Mouse (Mus musculus) hindbrain, postnatal 0 days (tissue): Measurements from ENCODE around the gene Slc38a9. TPM values are rescaled to one million over a fixed set of nuclear protein-coding genes. Genes with fewer than 3 reads are reported as not detected.

Source experiments
- ATAC-seq: fragments of 200-750 bp; cut with Nextera tagmentation; 2 replicates; pipeline ENCODE4 v1.8.0; 2017; ENCODE audit warnings: mild to moderate bottlenecking, moderate TSS enrichment, moderate library complexity
- DNase-seq: peaks from one replicate; pipeline ENCODE4 v3.0.0-alpha.2; 2015; ENCODE audit warnings: low spot score
- H3K27ac ChIP-seq: fragments of 300-500 bp; sonication (generic); 2 replicates; pipeline ENCODE4 v1.5.1; 2014; ENCODE audit warnings: mild to moderate bottlenecking
- H3K27me3 ChIP-seq: fragments of 300-500 bp; sonication (generic); 2 replicates; pipeline ENCODE4 v1.6.1; 2014; ENCODE audit warnings: low read length, mixed read lengths; ENCODE audit not compliant: insufficient read depth
- H3K36me3 ChIP-seq: fragments of 300-500 bp; sonication (generic); 2 replicates; pipeline ENCODE4 v1.6.1; 2014; ENCODE audit warnings: low read length, mixed read lengths; ENCODE audit not compliant: insufficient read depth
- H3K4me1 ChIP-seq: fragments of 300-500 bp; sonication (generic); 2 replicates; pipeline ENCODE4 v1.6.1; 2014; ENCODE audit warnings: antibody characterized with exemption, low read length, mixed read lengths; ENCODE audit not compliant: insufficient read depth
- H3K4me2 ChIP-seq: fragments of 300-500 bp; sonication (generic); 2 replicates; pipeline ENCODE4 v1.6.1; 2014; ENCODE audit warnings: low read depth, mild to moderate bottlenecking, low read length, moderate library complexity, mixed read lengths
- H3K4me3 ChIP-seq: fragments of 300-500 bp; sonication (generic); 2 replicates; pipeline ENCODE4 v1.5.1; 2014; ENCODE audit warnings: low read length
- H3K9ac ChIP-seq: fragments of 300-500 bp; sonication (generic); replicated peaks from 2 replicates; pipeline ENCODE4 v1.6.1; 2014; ENCODE audit warnings: mild to moderate bottlenecking, low read length, moderate library complexity, mixed read lengths
- H3K9me3 ChIP-seq: fragments of 300-500 bp; sonication (generic); 2 replicates; pipeline ENCODE4 v1.6.1; 2016; ENCODE audit warnings: low read length, mixed read lengths
- CTCF ChIP-seq: IDR thresholded peaks from 2 replicates; pipeline ENCODE4 v1.5.1; 2016; ENCODE audit warnings: antibody characterized with exemption, control low read depth, low read depth
- WGBS: fragments of 180-500 bp; shearing (Covaris S2); extraction: QIAGEN DNeasy Blood & Tissue Kit; methylation state at CpG from one replicate; pipeline ENCODE4 v1.1.7; 2014; 5-methylcytosine and 5-hydroxymethylcytosine counted together
- polyA plus RNA-seq: library from polyadenylated mRNA; unstranded; fragments of >200 nt; fragmentation: Nextera tagmentation; extraction: Ambion mirVana; gene quantifications from 2 replicates; pipeline ENCODE4 v1.2.1, GENCODE M21; 2015
- total RNA-seq: library from RNA; depleted of rRNA; stranded (reverse); fragments of >200 nt; gene quantifications from 2 replicates; pipeline ENCODE4 v1.2.3, GENCODE M21; 2014; rRNA removed

Slc38a9 gene
- total RNA-seq, result 8.1 and 11.6 TPM in 2 replicates
- polyA plus RNA-seq, result 9.7 and 10.3 TPM in 2 replicates

DNA sequence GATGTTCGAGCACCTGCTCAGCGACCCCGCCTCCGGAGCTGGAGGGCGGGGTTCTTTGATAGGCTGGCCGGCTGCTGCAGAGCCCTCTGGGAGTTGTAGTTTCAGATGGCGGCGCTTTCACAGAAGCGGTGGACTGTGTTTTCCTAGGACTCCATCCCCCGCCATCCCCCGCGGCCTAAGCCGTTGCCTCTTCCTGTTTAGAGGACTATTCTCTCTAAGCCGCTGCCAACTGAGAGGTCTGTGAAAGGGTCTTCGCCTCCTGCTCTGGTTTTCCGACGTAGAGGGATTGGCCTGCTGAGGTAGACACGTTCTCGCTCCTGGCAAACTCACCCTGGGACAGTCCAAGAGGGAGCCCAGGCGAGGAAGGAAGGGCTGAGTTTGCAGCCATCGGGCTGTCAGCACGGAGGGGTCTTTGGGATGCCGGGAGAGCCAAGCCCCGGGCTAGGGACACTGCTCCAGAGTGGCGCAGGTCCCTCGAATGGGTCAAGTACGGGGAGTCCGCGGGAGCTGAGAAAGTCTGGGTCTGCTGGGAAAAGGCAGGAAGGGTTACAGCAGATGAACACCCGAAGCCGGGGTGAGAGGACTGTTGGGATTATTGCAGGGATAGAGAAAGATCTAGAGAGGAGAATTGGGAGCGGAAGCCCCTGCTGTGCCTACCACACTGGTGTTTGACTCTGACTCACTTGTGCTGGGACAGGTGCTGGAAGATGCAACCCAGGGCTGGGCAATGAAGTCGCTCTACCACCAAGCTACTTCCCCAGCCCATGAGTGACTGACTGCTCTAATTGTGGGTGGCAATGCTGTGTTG lies at the start of gene Slc38a9:
TSS of gene Slc38a9 (plus strand) at position 178 of the 808 bp plus-strand sequence.
- ATAC-seq, result peak; percentile 99
- WGBS, result under 1% methylated on average over 33 of the region's 33 CpGs
- DNase-seq, result peak; percentile 97
- Histone ChIP-seq H3K36me3 (no peaks in the 10 kb centered on the region), H3K9ac (peak within 1 kb of the TSS; percentile 68), H3K27me3 (no peaks in the 10 kb centered on the region), H3K4me1 (no peaks in the 10 kb centered on the region), H3K9me3 (no peaks in the 10 kb centered on the region), H3K4me3 (peak within 1 kb of the TSS; percentile 77), H3K4me2 (peak within 1 kb of the TSS; percentile 74), H3K27ac (peak within 1 kb of the TSS; percentile 76)
- TF ChIP-seq CTCF, result no peak

DNA sequence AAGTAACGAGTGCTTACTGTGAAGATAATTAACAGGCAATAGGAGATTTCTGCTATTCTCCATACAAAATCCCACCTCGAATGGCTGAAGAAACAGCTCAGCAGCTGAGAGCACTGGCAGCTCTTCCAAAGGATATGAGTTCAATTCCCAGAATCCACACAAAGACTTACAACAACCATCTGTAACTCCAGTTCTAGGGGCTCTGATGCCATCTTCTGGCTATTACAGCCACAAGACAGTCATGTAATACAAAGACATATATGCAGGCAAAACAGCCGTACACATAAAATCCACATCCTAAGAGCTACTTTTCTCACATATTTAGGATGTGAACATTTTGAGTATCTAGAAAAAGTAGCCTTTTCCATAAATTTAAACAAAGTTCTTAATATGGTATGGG lies 39.0 kb upstream of the Slc38a9 start:
- H3K27me3 ChIP-seq, result no peaks in the 10 kb centered on the region
- no peak for TF ChIP-seq CTCF
- ATAC-seq (no peak), DNase-seq (peak; percentile 9)
- no peaks in the 10 kb centered on the region for H3K9me3 ChIP-seq
- no peak overlapping the region for H3K4me2 ChIP-seq
- no peaks in the 10 kb centered on the region for H3K4me1 ChIP-seq
- H3K36me3 ChIP-seq, result no peaks in the 10 kb centered on the region
- H3K4me3 ChIP-seq, result no peak overlapping the region
- H3K9ac ChIP-seq, result no peak overlapping the region
- WGBS, result 81% methylated on average over 3 of the region's 3 CpGs
- H3K27ac ChIP-seq, result no peak overlapping the region

DNA sequence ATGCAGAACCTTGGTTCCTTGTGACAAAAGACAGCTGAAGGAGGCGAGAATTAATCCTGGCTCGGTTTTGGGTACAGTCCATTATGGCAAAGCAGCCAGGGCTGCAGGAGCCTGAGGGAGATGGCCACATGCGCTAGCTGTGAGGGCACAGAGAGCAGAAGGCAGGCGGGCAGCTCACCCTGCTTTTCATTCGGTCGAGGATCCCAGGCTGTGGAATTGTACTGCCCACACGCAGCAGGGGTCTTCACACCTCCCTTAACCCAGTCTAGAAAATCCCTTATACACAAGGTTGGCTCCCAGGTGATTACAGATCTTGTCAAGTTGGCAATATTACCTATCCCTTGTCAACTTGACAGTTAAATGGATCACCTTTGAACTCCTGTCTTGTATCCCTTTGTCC lies 36.9 kb upstream of the Slc38a9 start:
- Histone ChIP-seq H3K9me3 (no peaks in the 10 kb centered on the region), H3K4me1 (no peaks in the 10 kb centered on the region), H3K4me3 (no peak overlapping the region), H3K9ac (no peak overlapping the region), H3K4me2 (no peak overlapping the region), H3K27ac (no peak overlapping the region), H3K36me3 (no peaks in the 10 kb centered on the region), H3K27me3 (no peaks in the 10 kb centered on the region)
- TF ChIP-seq CTCF, result no peak
- DNase-seq, result no peak
- no peak for ATAC-seq
- 49% methylated on average over 7 of the region's 7 CpGs for WGBS

DNA sequence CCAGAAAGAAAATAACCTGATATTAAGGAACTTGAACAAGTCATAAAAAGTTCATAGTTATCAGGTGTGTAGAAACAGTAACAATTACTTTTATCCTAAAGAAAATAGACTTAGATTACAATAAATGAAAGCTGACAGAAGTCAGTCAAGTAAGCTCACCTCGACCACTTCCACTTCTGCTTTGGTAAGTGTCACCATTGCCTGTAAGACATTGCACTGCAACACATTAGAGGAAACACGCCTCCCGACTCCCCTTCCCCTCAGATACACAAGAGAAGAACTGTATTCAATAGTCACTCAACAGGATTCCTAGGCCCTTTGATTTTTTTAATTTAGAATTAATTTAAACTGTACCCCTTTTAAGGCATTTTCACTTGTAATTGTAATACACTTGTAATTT lies 35.9 kb upstream of the Slc38a9 start:
- Histone ChIP-seq H3K4me1 (no peaks in the 10 kb centered on the region), H3K27ac (no peak overlapping the region), H3K9ac (no peak overlapping the region), H3K27me3 (no peaks in the 10 kb centered on the region), H3K36me3 (no peaks in the 10 kb centered on the region), H3K4me3 (no peak overlapping the region), H3K4me2 (no peak overlapping the region), H3K9me3 (no peaks in the 10 kb centered on the region)
- ATAC-seq (no peak), DNase-seq (no peak)
- WGBS, result 86% methylated on average over 3 of the region's 3 CpGs
- no peak for TF ChIP-seq CTCF

DNA sequence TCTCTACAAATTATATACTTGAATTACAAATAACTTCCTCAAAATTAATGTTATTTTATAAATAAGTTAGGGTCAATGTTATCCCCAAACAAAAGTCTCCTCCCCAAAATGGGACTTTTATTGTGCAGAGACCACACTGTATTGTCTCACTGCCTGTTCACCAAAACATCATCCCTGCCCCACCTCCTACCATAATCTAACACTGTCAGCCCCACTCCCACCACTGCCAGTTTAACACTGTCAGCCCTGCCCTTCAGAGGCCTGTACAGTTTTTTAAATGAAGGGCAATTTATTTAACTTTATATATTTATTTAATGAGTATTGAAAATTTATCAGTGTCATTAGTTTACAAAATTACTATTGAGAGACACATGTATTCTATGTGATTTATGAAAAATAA lies 35.0 kb upstream of the Slc38a9 start:
- ATAC-seq (no peak), DNase-seq (no peak)

DNA sequence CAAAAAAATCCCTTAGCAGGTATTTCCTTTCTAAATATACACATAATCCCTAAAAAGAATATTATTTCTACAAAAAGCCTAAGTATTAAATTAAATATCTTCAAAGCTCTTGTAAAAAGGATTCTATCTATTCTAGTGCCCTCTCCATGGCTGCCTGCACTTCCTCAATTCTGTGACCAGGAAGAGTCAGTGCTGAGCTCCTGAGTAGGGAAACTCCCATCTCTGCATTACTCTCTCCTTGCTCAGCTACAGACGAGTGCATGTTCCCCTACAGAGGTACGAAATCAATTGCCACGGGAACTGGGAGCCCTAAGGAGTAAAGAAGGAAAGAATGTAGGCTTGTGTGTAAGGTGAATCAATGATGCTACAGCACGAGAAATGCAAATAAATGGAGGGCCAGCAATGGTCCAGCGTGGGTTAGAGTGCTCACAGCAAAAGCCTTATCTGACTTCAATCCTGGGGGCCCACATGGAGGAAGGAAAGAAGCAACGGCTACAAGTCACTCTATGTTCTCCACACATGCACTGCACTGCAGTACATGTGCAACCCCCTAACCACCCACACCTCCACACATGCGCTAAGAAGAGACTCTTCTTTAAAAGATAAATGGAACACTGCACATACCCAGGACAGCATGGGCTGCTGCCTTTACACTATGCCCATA lies 25.2 kb upstream of the Slc38a9 start:
- no peaks in the 10 kb centered on the region for H3K4me1 ChIP-seq
- no peaks in the 10 kb centered on the region for H3K36me3 ChIP-seq
- no peak overlapping the region for H3K4me2 ChIP-seq
- TF ChIP-seq CTCF, result no peak
- H3K4me3 ChIP-seq, result no peak overlapping the region
- 65% methylated on average over 7 of the region's 7 CpGs for WGBS
- H3K27me3 ChIP-seq, result no peaks in the 10 kb centered on the region
- DNase-seq (no peak), ATAC-seq (no peak)
- no peak overlapping the region for H3K9ac ChIP-seq
- no peaks in the 10 kb centered on the region for H3K9me3 ChIP-seq
- H3K27ac ChIP-seq, result no peak overlapping the region

More for the DNA sequence above, 35.0 kb upstream of the Slc38a9 start:
- Histone ChIP-seq H3K4me1 (no peaks in the 10 kb centered on the region), H3K9ac (no peak overlapping the region), H3K4me3 (no peak overlapping the region), H3K27ac (no peak overlapping the region), H3K36me3 (no peaks in the 10 kb centered on the region), H3K4me2 (no peak overlapping the region), H3K27me3 (no peaks in the 10 kb centered on the region), H3K9me3 (no peaks in the 10 kb centered on the region)
- no peak for TF ChIP-seq CTCF

DNA sequence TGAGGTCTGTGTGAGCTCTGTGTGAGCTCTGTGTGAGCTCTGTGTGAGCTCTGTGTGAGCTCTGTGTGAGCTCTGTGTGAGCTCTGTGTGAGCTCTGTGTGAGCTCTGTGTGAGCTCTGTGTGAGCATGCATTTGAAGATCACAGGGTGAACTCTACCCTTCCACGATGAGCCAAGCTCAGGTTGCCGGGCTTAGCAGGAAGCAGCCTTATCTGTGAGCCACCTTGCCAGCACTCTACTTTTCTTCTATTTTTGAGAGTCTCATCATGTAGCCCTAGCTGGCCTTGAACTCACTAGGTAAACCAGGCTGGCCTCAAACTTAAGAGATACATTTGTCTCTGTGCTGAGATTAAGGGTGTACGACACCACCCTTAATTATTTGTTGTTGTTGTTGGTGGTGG lies 24.1 kb upstream of the Slc38a9 start:
- Histone ChIP-seq H3K27ac (no peak overlapping the region), H3K4me3 (no peak overlapping the region), H3K9me3 (no peaks in the 10 kb centered on the region), H3K4me1 (no peaks in the 10 kb centered on the region), H3K4me2 (no peak overlapping the region), H3K36me3 (no peaks in the 10 kb centered on the region), H3K27me3 (no peaks in the 10 kb centered on the region), H3K9ac (no peak overlapping the region)
- TF ChIP-seq CTCF, result no peak
- DNase-seq (no peak), ATAC-seq (no peak)
- WGBS, result 42% methylated on average over 3 of the region's 3 CpGs
